Mouse (Mus musculus) adrenal gland, adult 8-10 months (tissue): Measurements from ENCODE around the gene Htr2b. TPM values are rescaled to one million over a fixed set of nuclear protein-coding genes. Genes with fewer than 3 reads are reported as not detected.

Experiments used
- DNase-seq: peaks from one replicate; pipeline ENCODE4 v3.0.0; 2022
- total RNA-seq, 4 experiments: library from RNA; stranded (reverse); gene quantifications; 2 replicates each; pipeline ENCODE4 v1.2.4; 2022

Htr2b gene
- total RNA-seq, 4 experiments from 2014 or later: 0.17 to 0.56 (median 0.37) TPM; not detected in 1

DNA sequence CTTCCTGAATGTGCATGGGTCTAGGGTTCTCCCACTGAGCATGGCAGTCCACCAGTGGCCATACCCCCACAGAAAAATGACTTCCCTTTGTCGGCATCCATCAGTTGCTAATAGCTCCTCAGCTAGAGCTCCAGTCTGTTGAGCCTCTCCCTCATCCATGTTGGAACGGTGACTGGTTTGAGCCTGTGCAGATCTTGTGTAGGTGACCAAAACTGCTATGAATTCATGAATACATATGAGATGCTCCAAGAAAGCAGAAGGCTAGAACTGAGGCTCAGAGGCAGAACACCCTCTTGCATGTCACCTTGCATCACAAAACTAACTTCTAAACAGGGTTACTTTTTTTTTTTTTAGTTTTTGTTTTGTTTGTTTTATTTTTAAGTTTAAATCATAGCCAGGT, 35.2 kb downstream of the Htr2b start:
- DNase-seq: no peak

DNA sequence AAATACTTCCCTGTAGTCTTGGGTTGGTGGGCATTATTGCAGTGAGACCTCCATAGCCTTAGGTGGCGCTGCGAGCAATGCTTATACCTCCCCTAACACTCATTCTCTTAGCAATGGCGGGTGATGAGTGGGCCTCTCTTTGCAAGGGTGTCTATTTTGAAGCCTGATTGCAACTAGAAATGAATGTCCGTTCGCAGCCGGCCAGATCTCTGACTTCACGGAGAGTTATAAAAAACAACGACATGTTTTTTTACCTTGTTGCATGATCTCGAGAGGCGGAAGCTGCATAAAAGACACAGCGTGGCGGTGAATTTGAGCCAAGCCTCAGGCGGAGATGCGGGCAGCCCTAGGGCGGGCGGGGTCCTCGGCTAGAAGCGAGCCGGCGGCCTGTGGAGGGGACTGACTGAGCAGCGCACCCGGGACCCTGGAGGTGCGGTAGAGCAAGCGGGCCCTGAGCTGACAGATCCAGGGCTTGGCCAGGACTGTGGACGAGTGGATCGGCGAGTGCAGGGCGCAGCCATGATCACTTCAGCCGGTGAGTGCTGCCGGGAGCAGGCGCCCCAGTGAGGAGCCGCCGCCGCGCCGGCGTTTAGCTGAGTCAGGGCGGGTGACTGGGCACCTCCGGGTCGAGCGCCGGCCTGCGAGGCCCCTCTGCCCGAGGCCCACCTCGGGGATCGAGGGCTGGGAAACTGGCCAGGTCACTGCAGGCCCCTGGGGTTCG, 47.3 kb downstream of the Htr2b start, which contains the start of gene Psmd1:
Psmd1 (plus strand) TSS at position 117 of the 721 bp plus-strand sequence.
- DNase-seq: peak; percentile 82

DNA sequence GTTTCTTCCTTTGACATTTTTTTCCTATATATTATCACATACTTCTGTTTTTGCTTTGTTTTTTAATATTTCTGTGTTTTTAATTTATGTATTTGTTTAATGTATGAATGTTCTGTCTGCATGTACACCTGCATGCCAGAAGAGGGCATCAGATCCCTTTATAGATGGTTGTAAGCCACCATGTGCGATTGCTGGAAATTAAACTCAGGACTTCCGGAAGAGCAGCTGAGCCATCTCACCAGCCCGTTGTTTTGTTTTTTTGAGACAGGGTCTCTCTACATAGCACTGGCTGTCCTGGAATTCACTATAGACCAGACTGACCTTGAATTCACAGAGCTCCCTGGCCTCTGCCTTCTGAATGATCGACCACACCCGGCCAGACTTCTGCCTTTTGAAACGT, 49.2 kb downstream of the Htr2b start:
- no peak for DNase-seq

DNA sequence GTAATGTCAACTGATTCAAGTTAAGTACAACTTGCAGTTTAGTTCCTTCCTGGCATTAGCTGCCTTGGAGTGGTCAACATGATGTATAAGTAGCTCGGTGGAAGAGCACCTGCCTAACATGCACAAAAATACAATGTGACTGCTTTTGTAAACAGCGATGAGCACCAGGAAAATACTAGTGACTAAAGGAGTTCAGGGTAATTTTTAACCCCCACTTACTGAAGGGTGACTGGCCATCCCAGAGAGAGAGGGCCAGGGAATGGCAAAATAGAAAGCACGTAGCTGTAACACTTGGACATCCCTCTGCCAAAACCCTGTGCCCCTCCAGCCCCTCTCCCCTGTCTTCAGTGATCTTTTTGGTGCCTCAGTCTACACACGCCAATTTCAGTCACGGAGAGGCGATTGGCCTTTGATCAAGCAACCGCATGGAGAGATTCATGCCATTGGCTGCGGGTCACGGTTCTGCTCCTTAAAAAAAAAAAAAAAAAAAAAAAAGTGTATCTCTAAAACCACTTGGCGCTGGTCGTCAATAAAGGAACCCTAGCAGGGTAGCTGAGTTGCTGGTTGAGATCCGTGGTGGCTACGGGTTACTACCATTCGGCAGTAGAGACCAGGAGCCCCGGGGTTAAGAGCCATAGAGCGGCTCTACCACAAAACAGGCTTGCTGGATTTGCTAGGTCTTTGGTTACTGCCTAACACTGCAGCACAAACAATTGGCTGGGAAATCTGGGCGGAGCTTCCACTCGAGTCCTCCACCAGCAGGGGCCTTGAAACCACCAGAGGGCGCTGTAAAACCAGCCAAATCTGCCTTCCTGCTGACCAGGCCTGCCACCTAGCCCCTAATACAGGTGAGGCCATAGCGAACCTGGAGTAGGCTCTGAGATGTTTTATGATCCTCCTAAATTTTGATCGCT, 52.7 kb downstream of the Htr2b start:
- peak; percentile 86 for DNase-seq

DNA sequence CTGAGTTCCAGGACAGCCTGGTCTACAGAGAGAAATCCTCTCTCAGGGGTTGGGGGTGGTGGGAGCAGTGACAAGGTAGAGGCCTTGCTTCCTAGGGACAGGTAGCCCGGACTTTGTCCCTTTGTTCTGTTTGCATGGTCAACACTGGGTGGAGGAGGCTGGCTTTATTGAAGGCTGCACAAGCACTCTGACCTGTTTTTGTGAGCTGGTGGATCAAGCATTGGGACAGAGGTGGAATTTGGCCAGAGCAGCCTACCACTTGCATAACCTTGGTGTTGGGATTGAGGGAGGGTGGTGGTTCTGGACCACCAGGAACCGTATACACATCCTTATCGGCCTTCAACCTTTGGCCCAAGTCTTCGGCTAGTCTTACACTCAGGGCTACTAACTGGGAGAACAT, 55.5 kb downstream of the Htr2b start:
- no peak for DNase-seq

DNA sequence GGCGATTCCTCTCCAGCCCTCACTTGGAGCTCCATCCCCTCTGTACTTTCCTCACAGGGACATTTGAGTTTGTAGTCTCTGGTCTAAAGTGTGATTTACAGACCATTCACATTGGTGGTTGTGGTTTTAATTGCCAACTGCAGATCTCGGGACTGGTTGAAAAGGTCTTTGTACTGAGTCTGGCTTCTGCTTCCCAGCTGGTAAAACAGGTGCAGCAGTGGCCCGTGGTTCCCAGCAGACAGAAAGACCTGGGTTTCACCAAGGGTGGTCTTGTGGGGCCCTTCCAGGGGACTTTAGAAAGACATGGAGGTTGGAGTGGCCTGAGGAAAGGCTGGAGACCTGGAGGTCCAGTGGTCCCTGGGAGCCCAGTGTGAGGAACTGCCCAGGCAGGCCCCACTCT, 56.8 kb downstream of the Htr2b start:
- no peak for DNase-seq

GRCm38 (mm10) chr1:86053198-86053921, 58.4 kb downstream of the Htr2b start:
- no peak for DNase-seq

Other genes starting within 250 kb of the Htr2b start
- 100 to 1,000 TPM; 674 to 963 (median 811) TPM for gene Itm2c, start 217.7 kb downstream of the Htr2b start, total RNA-seq
- 1 to 10 TPM in 1 of 4 experiments, under 1 TPM in 1, not detected in 2; 0.30 to 1.3 TPM for gene 4933407L21Rik, start 183.5 kb downstream of the Htr2b start, total RNA-seq
- 1 to 10 TPM; 3.1 to 7.8 (median 5.1) TPM for gene Gpr55, start 151.0 kb downstream of the Htr2b start, total RNA-seq
- not detected for gene Spata3, start 95.2 kb downstream of the Htr2b start, total RNA-seq
- gene 2810459M11Rik, start 66.1 kb downstream of the Htr2b start, total RNA-seq: 1 to 10 TPM in 1 of 4 experiments, under 1 TPM in 3; 0.18 to 1.0 (median 0.29) TPM
- gene Psmd1, start 47.6 kb downstream of the Htr2b start, total RNA-seq: 100 to 1,000 TPM; 114 to 128 (median 117) TPM
- 1 to 10 TPM in 3 of 4 experiments, not detected in 1; 1.9 to 4.2 (median 2.3) TPM for gene Gm21972, start 21.7 kb upstream of the Htr2b start, total RNA-seq
- gene Armc9, start 42.8 kb upstream of the Htr2b start, total RNA-seq: 10 to 100 TPM; 10.2 to 26.0 (median 13.8) TPM
- gene B3gnt7, start 190.9 kb upstream of the Htr2b start, total RNA-seq: under 1 TPM; 0.20 to 0.68 (median 0.46) TPM
- 100 to 1,000 TPM; 181 to 250 (median 204) TPM for gene Ncl, start 247.4 kb upstream of the Htr2b start, total RNA-seq